8 mouse cellular contexts compared by ENCODE assay signal in genomic region chrX:106185706-106186105, GRCm38 (mm10). TPM values are rescaled to one million over a fixed set of nuclear protein-coding genes. Genes with fewer than 3 reads are reported as not detected.
DNase-seq lines count a peak whose midpoint lies in the region; ATAC-seq and TF ChIP-seq lines count a peak whose summit lies in the region.

No protein-coding gene starts in this region.

- no peak overlapping the region for H3K4me3 ChIP-seq in lung, embryonic 16.5 days (ENCODE audit: low read length)
- no peak overlapping the region for H3K4me3 ChIP-seq in forebrain, embryonic 12.5 days (replicated peaks)
- H3K4me3 ChIP-seq in limb, embryonic 14.5 days (replicated peaks; ENCODE audit: low read length), result no peak overlapping the region
- H3K4me3 ChIP-seq in stomach, embryonic 15.5 days (replicated peaks), result no peak overlapping the region

- 16% methylated on average over 5 of the region's 5 CpGs for WGBS in lung, embryonic 16.5 days
- 20% methylated on average over 5 of the region's 5 CpGs for WGBS in forebrain, embryonic 12.5 days
- WGBS in limb, embryonic 14.5 days, result 28% methylated on average over 5 of the region's 5 CpGs
- WGBS in stomach, embryonic 15.5 days, result 19% methylated on average over 5 of the region's 5 CpGs

- peak; percentile 37; the same call in 1 of the 2 replicates for ATAC-seq in lung, embryonic 16.5 days (ENCODE audit: low read depth)
- peak; percentile 24; the same call in 1 of the 2 replicates for ATAC-seq in forebrain, embryonic 12.5 days (ENCODE audit: low FRiP score)
- peak; percentile 68 for ATAC-seq in limb, embryonic 14.5 days (ENCODE audit: low FRiP score, low read depth)
- no peak for ATAC-seq in stomach, embryonic 15.5 days (ENCODE audit: insufficient read depth, low FRiP score, low read depth)
- ATAC-seq in erythroblast, adult 5-6 weeks (replicated peaks; ENCODE audit: low FRiP score, poor library complexity, severe bottlenecking), result no peak

- H3K9ac ChIP-seq in lung, embryonic 16.5 days (ENCODE audit: low read length), result no peak overlapping the region
- H3K9ac ChIP-seq in forebrain, embryonic 12.5 days, result no peak overlapping the region
- no peak overlapping the region for H3K9ac ChIP-seq in limb, embryonic 14.5 days (ENCODE audit: low read depth, low read length, severe bottlenecking)
- no peak overlapping the region for H3K9ac ChIP-seq in stomach, embryonic 15.5 days

- H3K4me2 ChIP-seq in lung, embryonic 16.5 days (ENCODE audit: low read depth, low read length), result peak overlapping the region; percentile 41; the same call in 1 of the 2 replicates
- peak overlapping the region; percentile 30 for H3K4me2 ChIP-seq in forebrain, embryonic 12.5 days
- peak overlapping the region; percentile 45; the same call in 1 of the 2 replicates for H3K4me2 ChIP-seq in limb, embryonic 14.5 days (replicated peaks; ENCODE audit: low read depth, low read length, severe bottlenecking)
- H3K4me2 ChIP-seq in stomach, embryonic 15.5 days, result no peak overlapping the region

- peaks cover 16% of the 10 kb centered on the region for H3K4me1 ChIP-seq in lung, embryonic 16.5 days (replicated peaks; ENCODE audit: control insufficient read depth, insufficient read depth, low read length)
- H3K4me1 ChIP-seq in forebrain, embryonic 12.5 days, result peaks cover 15% of the 10 kb centered on the region
- H3K4me1 ChIP-seq in limb, embryonic 14.5 days (ENCODE audit: control insufficient read depth, insufficient read depth, low read length), result no peaks in the 10 kb centered on the region
- no peaks in the 10 kb centered on the region for H3K4me1 ChIP-seq in stomach, embryonic 15.5 days

- H3K27ac ChIP-seq in lung, embryonic 16.5 days (ENCODE audit: low read length), result peak overlapping the region; percentile 90
- peak overlapping the region; percentile 85 for H3K27ac ChIP-seq in forebrain, embryonic 12.5 days
- peak overlapping the region; percentile 86 for H3K27ac ChIP-seq in limb, embryonic 14.5 days (replicated peaks; ENCODE audit: low read depth, low read length)
- H3K27ac ChIP-seq in stomach, embryonic 15.5 days, result peak overlapping the region; percentile 86

- no peaks in the 10 kb centered on the region for H3K27me3 ChIP-seq in lung, embryonic 16.5 days (ENCODE audit: control insufficient read depth, insufficient read depth, low read depth, low read length)
- H3K27me3 ChIP-seq in forebrain, embryonic 12.5 days, result no peaks in the 10 kb centered on the region
- H3K27me3 ChIP-seq in limb, embryonic 14.5 days (ENCODE audit: control insufficient read depth, insufficient read depth, low read length), result no peaks in the 10 kb centered on the region
- H3K27me3 ChIP-seq in stomach, embryonic 15.5 days (replicated peaks), result no peaks in the 10 kb centered on the region

- no peak for TF ChIP-seq POLR2A in limb, embryonic 14.5 days (IDR thresholded peaks at IDR 0.05; ENCODE audit: borderline replicate concordance, extremely low read depth, insufficient read depth, insufficient read length)

- DNase-seq in lung, postnatal 36 days, result no peak
- peak; percentile 68 for DNase-seq in limb, embryonic 14.5 days (ENCODE audit: low spot score)
- no peak for DNase-seq in testis, postnatal 14 days (ENCODE audit: low spot score)
- DNase-seq in adrenal gland, adult 8-10 months, result no peak

- H3K36me3 ChIP-seq in lung, embryonic 16.5 days (ENCODE audit: control insufficient read depth, insufficient read depth, low read length), result no peaks in the 10 kb centered on the region
- no peaks in the 10 kb centered on the region for H3K36me3 ChIP-seq in forebrain, embryonic 12.5 days (replicated peaks)
- H3K36me3 ChIP-seq in limb, embryonic 14.5 days (ENCODE audit: control insufficient read depth, insufficient read depth, low read length), result no peaks in the 10 kb centered on the region
- no peaks in the 10 kb centered on the region for H3K36me3 ChIP-seq in stomach, embryonic 15.5 days

- no peaks in the 10 kb centered on the region for H3K9me3 ChIP-seq in lung, embryonic 16.5 days (ENCODE audit: control insufficient read depth, low read length)
- no peaks in the 10 kb centered on the region for H3K9me3 ChIP-seq in forebrain, embryonic 12.5 days
- H3K9me3 ChIP-seq in limb, embryonic 14.5 days (ENCODE audit: control insufficient read depth, low read length), result no peaks in the 10 kb centered on the region
- H3K9me3 ChIP-seq in stomach, embryonic 15.5 days, result no peaks in the 10 kb centered on the region

RNA-seq across cellular contexts. Expression of gene Pgk1, which starts 1.2 kb away (rescaled TPM):
- 257 and 269 TPM in 2 replicates for polyA plus RNA-seq in lung, embryonic 16.5 days (2015; fragmentation: Nextera tagmentation; extraction: Ambion mirVana)
- 369 and 371 TPM in 2 replicates for polyA plus RNA-seq in forebrain, embryonic 12.5 days (2016; fragmentation: Nextera tagmentation; extraction: Ambion mirVana)
- 329 and 352 TPM in 2 replicates for polyA plus RNA-seq in limb, embryonic 14.5 days (2012; rRNA removed)
- polyA plus RNA-seq in limb, embryonic 14.5 days (2014; fragmentation: Nextera tagmentation; extraction: Ambion mirVana), result 312 and 332 TPM in 2 replicates
- polyA plus RNA-seq in stomach, embryonic 15.5 days (2015; fragmentation: Nextera tagmentation; extraction: Ambion mirVana), result 290 and 352 TPM in 2 replicates
- 100 to 1,000 TPM; 247 to 334 (median 294) TPM for total RNA-seq in adrenal gland, adult 8-10 months (2022)
- 75.0 and 90.3 TPM in 2 replicates for total RNA-seq in erythroblast, adult 5-6 weeks (2015; ENCODE audit: low replicate concordance)
- total RNA-seq in erythroblast, adult 5-6 weeks (2017; ENCODE audit: low replicate concordance), result 57.3 and 67.1 TPM in 2 replicates

RNA-seq across cellular contexts. Expression of gene Taf9b, which starts 35.3 kb away (rescaled TPM):
- 13.3 and 14.7 TPM in 2 replicates for polyA plus RNA-seq in lung, embryonic 16.5 days (2015; fragmentation: Nextera tagmentation; extraction: Ambion mirVana)
- 14.2 and 14.8 TPM in 2 replicates for polyA plus RNA-seq in forebrain, embryonic 12.5 days (2016; fragmentation: Nextera tagmentation; extraction: Ambion mirVana)
- 7.8 and 8.2 TPM in 2 replicates for polyA plus RNA-seq in limb, embryonic 14.5 days (2012; rRNA removed)
- 8.1 and 10.6 TPM in 2 replicates for polyA plus RNA-seq in limb, embryonic 14.5 days (2014; fragmentation: Nextera tagmentation; extraction: Ambion mirVana)
- polyA plus RNA-seq in stomach, embryonic 15.5 days (2015; fragmentation: Nextera tagmentation; extraction: Ambion mirVana), result 10.6 and 10.9 TPM in 2 replicates
- 10 to 100 TPM; 19.6 to 28.2 (median 20.1) TPM for total RNA-seq in adrenal gland, adult 8-10 months (2022)
- total RNA-seq in erythroblast, adult 5-6 weeks (2015; ENCODE audit: low replicate concordance), result 2.7 and 6.9 TPM in 2 replicates
- total RNA-seq in erythroblast, adult 5-6 weeks (2017; ENCODE audit: low replicate concordance), result 2.0 TPM in 1 of 2 replicates, not detected in the other

RNA-seq across cellular contexts. Expression of gene Tlr13, which starts 42.7 kb away (rescaled TPM):
- polyA plus RNA-seq in lung, embryonic 16.5 days (2015; fragmentation: Nextera tagmentation; extraction: Ambion mirVana), result 1.2 and 1.4 TPM in 2 replicates
- 0.08 and 0.17 TPM in 2 replicates for polyA plus RNA-seq in forebrain, embryonic 12.5 days (2016; fragmentation: Nextera tagmentation; extraction: Ambion mirVana)
- polyA plus RNA-seq in limb, embryonic 14.5 days (2012; rRNA removed), result 0.68 and 0.84 TPM in 2 replicates
- polyA plus RNA-seq in limb, embryonic 14.5 days (2014; fragmentation: Nextera tagmentation; extraction: Ambion mirVana), result 0.76 and 1.2 TPM in 2 replicates
- 1.0 and 1.1 TPM in 2 replicates for polyA plus RNA-seq in stomach, embryonic 15.5 days (2015; fragmentation: Nextera tagmentation; extraction: Ambion mirVana)
- total RNA-seq in adrenal gland, adult 8-10 months (2022), result 1 to 10 TPM; 3.0 to 7.0 (median 5.0) TPM
- 9.0 and 11.9 TPM in 2 replicates for total RNA-seq in erythroblast, adult 5-6 weeks (2015; ENCODE audit: low replicate concordance)
- total RNA-seq in erythroblast, adult 5-6 weeks (2017; ENCODE audit: low replicate concordance), result 9.5 and 9.8 TPM in 2 replicates

Comparison
In these comparisons a context has a peak if more than half of its experiments do, and no peak if none do; other contexts are left out.
1. ATAC-seq: peak in lung, embryonic 16.5 days (single experiment), forebrain, embryonic 12.5 days (single experiment) and limb, embryonic 14.5 days (single experiment); none in stomach, embryonic 15.5 days (single experiment) and erythroblast, adult 5-6 weeks (single experiment).
2. Peak in every context shown above with its lines, with median percentiles within 50 percentile points of each other: H3K27ac ChIP-seq.